Mouse (Mus musculus) lung, postnatal 0 days (tissue): ENCODE measurements around the gene Pif1. TPM values are rescaled to one million over a fixed set of nuclear protein-coding genes. Genes with fewer than 3 reads are reported as not detected.

Source experiments
- ATAC-seq: fragments of 200-750 bp; cut with Nextera tagmentation; 2 replicates; pipeline ENCODE4 v1.8.0; 2017; ENCODE audit warnings: moderate library complexity
- DNase-seq: peaks from one replicate; pipeline ENCODE4 v3.0.0-alpha.2; 2016; ENCODE audit warnings: low spot score
- H3K27ac ChIP-seq: fragments of 300-500 bp; sonication (generic); 2 replicates; pipeline ENCODE4 v1.5.1; 2014; ENCODE audit warnings: antibody characterized with exemption, mild to moderate bottlenecking, low read length, mixed read lengths
- H3K27me3 ChIP-seq: fragments of 300-500 bp; sonication (generic); replicated peaks from 2 replicates; pipeline ENCODE4 v1.6.1; 2014; ENCODE audit warnings: low read length, mixed read lengths; ENCODE audit not compliant: insufficient read depth
- H3K36me3 ChIP-seq: fragments of 300-500 bp; sonication (generic); 2 replicates; pipeline ENCODE4 v1.6.1; 2014; ENCODE audit warnings: low read length, mixed read lengths; ENCODE audit not compliant: insufficient read depth
- H3K4me1 ChIP-seq: fragments of 300-500 bp; sonication (generic); 2 replicates; pipeline ENCODE4 v1.6.1; 2014; ENCODE audit warnings: antibody characterized with exemption, low read depth, low read length, mixed read lengths; ENCODE audit not compliant: insufficient read depth
- H3K4me2 ChIP-seq: fragments of 300-500 bp; sonication (generic); replicated peaks from 2 replicates; pipeline ENCODE4 v1.6.1; 2014; ENCODE audit warnings: low read depth, mild to moderate bottlenecking, low read length, moderate library complexity, mixed read lengths
- H3K4me3 ChIP-seq: fragments of 300-500 bp; sonication (generic); 2 replicates; pipeline ENCODE4 v1.5.1; 2014; ENCODE audit warnings: low read depth, low read length
- H3K9ac ChIP-seq: fragments of 300-500 bp; sonication (generic); replicated peaks from 2 replicates; pipeline ENCODE4 v1.6.1; 2014; ENCODE audit warnings: low read depth, mild to moderate bottlenecking
- H3K9me3 ChIP-seq: fragments of 300-500 bp; sonication (generic); 2 replicates; pipeline ENCODE4 v1.6.1; 2016; ENCODE audit warnings: low read length, mixed read lengths
- CTCF ChIP-seq: IDR thresholded peaks from 2 replicates; pipeline ENCODE4 v1.5.1; 2016; ENCODE audit warnings: antibody characterized with exemption, mild to moderate bottlenecking
- EP300 ChIP-seq: IDR thresholded peaks from 2 replicates; pipeline ENCODE4 v1.6.1; 2016; ENCODE audit warnings: antibody characterized with exemption, mild to moderate bottlenecking, control low read depth
- WGBS: fragments of 180-500 bp; shearing (Covaris S2); extraction: QIAGEN DNeasy Blood & Tissue Kit; methylation state at CpG from one replicate; pipeline ENCODE4 v1.1.7; 2014; 5-methylcytosine and 5-hydroxymethylcytosine counted together
- polyA plus RNA-seq: library from polyadenylated mRNA; unstranded; fragments of >200 nt; fragmentation: Nextera tagmentation; extraction: Ambion mirVana; gene quantifications from 2 replicates; pipeline ENCODE4 v1.2.1, GENCODE M21; 2015

Pif1 gene
- polyA plus RNA-seq, 1 experiment from 2014 or later: 0.87 TPM

DNA sequence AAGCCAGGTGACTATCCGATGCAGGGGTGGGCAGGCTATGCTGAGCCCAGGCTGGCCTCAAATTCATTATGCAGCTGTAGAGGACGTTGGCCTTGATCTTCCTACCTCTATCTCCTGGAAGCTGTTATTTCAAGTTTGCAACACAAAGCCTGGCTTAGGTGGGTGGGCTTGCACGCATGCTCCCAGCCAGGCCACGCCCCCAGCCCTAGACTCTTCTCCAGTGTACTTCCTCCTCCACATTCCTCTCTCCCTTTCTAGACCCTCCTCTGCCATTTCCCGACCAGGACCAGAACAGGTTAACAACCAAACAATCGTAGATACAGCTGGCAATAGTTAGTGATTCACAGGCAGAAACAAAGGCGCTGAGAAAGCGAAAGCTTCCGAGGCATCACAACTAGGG lies 6.6 kb downstream of the Pif1 start:
- no peak overlapping the region for H3K4me3 ChIP-seq
- H3K9me3 ChIP-seq: no peaks in the 10 kb centered on the region
- ATAC-seq: no peak
- peaks cover 6% of the 10 kb centered on the region for H3K4me1 ChIP-seq
- 88% methylated on average over 9 of the region's 9 CpGs for WGBS
- H3K4me2 ChIP-seq: no peak overlapping the region
- H3K27ac ChIP-seq: no peak overlapping the region
- no peaks in the 10 kb centered on the region for H3K27me3 ChIP-seq
- no peaks in the 10 kb centered on the region for H3K36me3 ChIP-seq
- TF ChIP-seq EP300: no peak
- no peak for TF ChIP-seq CTCF
- H3K9ac ChIP-seq: no peak overlapping the region
- DNase-seq: no peak

- H3K36me3 ChIP-seq: no peaks in the 10 kb centered on the region
- H3K9me3 ChIP-seq: no peaks in the 10 kb centered on the region
- peak overlapping the region; percentile 14; the same call in 1 of the 2 replicates for H3K4me3 ChIP-seq
- H3K27ac ChIP-seq: no peak overlapping the region
- H3K9ac ChIP-seq: no peak overlapping the region
- 42% methylated on average over 7 of the region's 11 CpGs for WGBS
- DNase-seq (peak; percentile 75), ATAC-seq (0 out of 2 replicates have a peak, but pooled peaks have one; percentile 38)
- peak overlapping the region; percentile 36; the same call in 1 of the 2 replicates for H3K4me2 ChIP-seq
- H3K27me3 ChIP-seq: no peaks in the 10 kb centered on the region
- no peaks in the 10 kb centered on the region for H3K4me1 ChIP-seq
- TF ChIP-seq CTCF: peak; percentile 66
- TF ChIP-seq EP300: no peak
These were observed 11.8 kb downstream of the Pif1 start for GRCm38 (mm10) chr9:65598765-65599249.

GRCm38 (mm10) chr9:65600951-65601350 lies 14.0 kb downstream of the Pif1 start:
- 60% methylated on average over 2 of the region's 2 CpGs for WGBS
- H3K4me2 ChIP-seq: no peak overlapping the region
- no peak for DNase-seq
- H3K36me3 ChIP-seq: no peaks in the 10 kb centered on the region
- no peak overlapping the region for H3K27ac ChIP-seq
- no peaks in the 10 kb centered on the region for H3K4me1 ChIP-seq
- ATAC-seq: no peak
- TF ChIP-seq EP300 (no peak), CTCF (no peak)
- no peaks in the 10 kb centered on the region for H3K27me3 ChIP-seq
- H3K9ac ChIP-seq: no peak overlapping the region
- H3K4me3 ChIP-seq: no peak overlapping the region
- no peaks in the 10 kb centered on the region for H3K9me3 ChIP-seq

GRCm38 (mm10) chr9:65603401-65604102 lies 16.6 kb downstream of the Pif1 start:
- Histone ChIP-seq H3K27me3 (no peaks in the 10 kb centered on the region), H3K9me3 (no peaks in the 10 kb centered on the region), H3K4me1 (no peaks in the 10 kb centered on the region), H3K27ac (no peak overlapping the region), H3K4me3 (no peak overlapping the region), H3K9ac (no peak overlapping the region), H3K4me2 (no peak overlapping the region), H3K36me3 (no peaks in the 10 kb centered on the region)
- no peak for ATAC-seq
- no peak for DNase-seq
- WGBS: 48% methylated on average over 8 of the region's 8 CpGs
- peak; percentile 54 for TF ChIP-seq CTCF
- TF ChIP-seq EP300: no peak

DNA sequence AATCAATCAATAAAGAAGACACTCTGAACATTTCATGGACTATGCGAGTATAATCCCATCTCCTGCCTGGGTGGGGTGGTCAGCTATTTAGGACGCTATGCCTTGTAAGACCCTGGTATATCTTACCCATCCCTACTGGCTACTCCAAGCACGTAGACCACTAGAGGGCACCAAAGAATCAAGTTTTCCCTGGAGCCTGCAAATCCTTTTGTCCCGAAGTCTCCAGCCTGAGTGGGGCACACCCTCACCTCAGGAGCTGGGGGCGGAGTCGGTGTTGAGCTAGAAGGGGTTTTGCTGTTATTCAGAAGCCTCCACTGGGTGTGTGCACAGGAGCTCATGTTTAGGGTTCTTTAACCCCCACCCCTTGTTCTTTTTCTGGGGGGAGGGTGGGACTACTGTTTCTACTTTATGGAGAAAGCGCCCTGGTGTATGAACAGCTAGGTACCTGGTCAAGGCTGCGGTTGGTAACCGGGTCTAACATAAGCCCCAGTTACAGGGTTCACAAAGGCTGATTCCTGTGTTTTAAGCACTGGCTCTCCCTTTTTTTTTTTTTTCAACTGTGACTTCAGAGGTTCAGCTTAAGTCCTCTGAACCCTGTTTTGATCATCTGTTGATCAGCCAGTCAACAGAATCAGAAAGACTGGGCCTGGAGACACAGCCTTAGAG lies 18.6 kb downstream of the Pif1 start:
- H3K4me1 ChIP-seq: no peaks in the 10 kb centered on the region
- no peaks in the 10 kb centered on the region for H3K9me3 ChIP-seq
- peak overlapping the region; percentile 45; the same call in 1 of the 2 replicates for H3K4me2 ChIP-seq
- TF ChIP-seq EP300 (no peak), CTCF (peak; percentile 89)
- H3K9ac ChIP-seq: no peak overlapping the region
- peak; percentile 94 for DNase-seq
- ATAC-seq: peak; percentile 85
- no peaks in the 10 kb centered on the region for H3K36me3 ChIP-seq
- H3K27ac ChIP-seq: no peak overlapping the region
- H3K27me3 ChIP-seq: no peaks in the 10 kb centered on the region
- no peak overlapping the region for H3K4me3 ChIP-seq
- WGBS: 9% methylated on average over 9 of the region's 9 CpGs

DNA sequence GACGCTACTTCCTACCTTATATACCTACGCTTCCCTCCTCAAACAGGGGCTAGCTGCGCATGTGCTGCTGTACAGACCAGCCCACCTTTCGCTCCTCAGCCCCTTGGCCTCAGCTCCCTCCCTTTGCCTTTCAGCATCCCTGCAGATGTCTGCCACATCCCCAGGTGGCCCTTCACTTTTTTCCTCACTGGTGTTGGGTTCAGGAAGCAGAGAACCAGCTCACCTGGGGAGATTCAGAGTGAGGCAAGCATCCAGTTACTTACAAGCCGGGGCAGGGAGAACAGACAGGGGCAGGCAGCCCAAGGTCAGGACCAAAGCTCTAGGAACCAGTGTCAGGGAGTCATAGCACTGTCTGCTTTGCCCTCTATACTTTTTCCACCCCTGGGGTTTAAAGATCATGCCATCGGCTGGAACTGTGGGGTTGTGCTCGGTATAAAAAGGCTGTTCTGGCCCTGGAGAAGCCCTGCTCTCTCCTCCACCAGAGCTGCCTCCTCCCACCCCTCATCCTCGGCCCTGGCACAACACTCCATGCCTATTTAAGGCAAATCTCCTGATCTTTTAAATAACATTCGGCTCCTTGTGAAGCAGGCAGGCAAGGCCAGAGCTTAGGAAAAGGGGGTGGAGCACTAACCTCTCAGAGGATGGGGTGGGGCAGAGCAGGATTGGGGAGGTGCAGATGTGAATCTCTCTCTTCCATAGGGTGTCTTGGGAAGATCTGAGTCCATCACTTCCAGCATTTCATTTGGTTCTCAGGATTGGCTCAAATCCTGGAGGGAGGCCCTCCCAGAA lies 19.6 kb downstream of the Pif1 start:
- no peak overlapping the region for H3K9ac ChIP-seq
- H3K27me3 ChIP-seq: no peaks in the 10 kb centered on the region
- DNase-seq: no peak
- no peaks in the 10 kb centered on the region for H3K4me1 ChIP-seq
- TF ChIP-seq EP300 (no peak), CTCF (no peak)
- no peak overlapping the region for H3K4me2 ChIP-seq
- no peak overlapping the region for H3K4me3 ChIP-seq
- 53% methylated on average over 9 of the region's 9 CpGs for WGBS
- no peaks in the 10 kb centered on the region for H3K36me3 ChIP-seq
- H3K27ac ChIP-seq: no peak overlapping the region
- no peak for ATAC-seq
- H3K9me3 ChIP-seq: no peaks in the 10 kb centered on the region
